ENCODE assay signal across 8 mouse cellular contexts in the genomic region with DNA sequence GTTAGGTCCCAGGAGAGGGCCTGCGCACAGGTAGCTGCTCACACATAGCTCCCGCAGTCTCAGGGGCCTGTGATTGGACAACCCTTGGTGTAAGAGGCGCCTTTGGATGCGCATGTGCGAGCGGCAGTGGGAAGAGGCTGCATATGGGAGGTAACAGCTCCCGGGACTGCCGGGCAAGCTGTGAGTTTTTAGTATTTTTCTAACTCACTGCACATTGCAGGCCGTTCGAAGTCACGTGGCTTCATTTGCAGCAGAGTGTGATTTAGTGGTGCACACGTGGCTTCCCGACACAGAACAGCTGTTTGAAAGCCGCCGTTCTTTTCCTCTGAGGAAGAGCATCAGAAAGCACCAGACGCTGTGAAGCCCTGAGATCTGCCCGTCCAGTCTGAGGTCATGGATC.
DNase-seq lines count a peak whose midpoint lies in the region; ATAC-seq lines count a peak whose summit lies in the region.

No protein-coding gene starts in this region.

- DNase-seq in midbrain, embryonic 10.5 days (ENCODE audit: low spot score) = no peak
- peak; percentile 13 for DNase-seq in left cerebral cortex, postnatal 4 days
- peak; percentile 16 for DNase-seq in right cerebral cortex, postnatal 4 days
- no peak for DNase-seq in spleen, adult 18-20 months
- DNase-seq in urinary bladder, adult 2 months (ENCODE audit: low spot score) = no peak

- H3K36me3 ChIP-seq in midbrain, embryonic 13.5 days = no peaks in the 10 kb centered on the region
- H3K36me3 ChIP-seq in midbrain, embryonic 10.5 days = no peaks in the 10 kb centered on the region
- no peaks in the 10 kb centered on the region for H3K36me3 ChIP-seq in intestine, embryonic 16.5 days (ENCODE audit: control insufficient read depth, insufficient read depth, low read length)

- H3K4me1 ChIP-seq in midbrain, embryonic 13.5 days (replicated peaks) = peaks cover 4% of the 10 kb centered on the region; the same call in 1 of the 2 replicates
- H3K4me1 ChIP-seq in midbrain, embryonic 10.5 days = 0 out of 2 replicates have a peak, but pooled peaks cover 6% of the 10 kb centered on the region
- peaks cover 6% of the 10 kb centered on the region; the same call in 1 of the 2 replicates for H3K4me1 ChIP-seq in intestine, embryonic 16.5 days (ENCODE audit: control insufficient read depth, insufficient read depth, low read length)

- H3K4me2 ChIP-seq in midbrain, embryonic 13.5 days (replicated peaks) = no peak overlapping the region
- H3K4me2 ChIP-seq in intestine, embryonic 16.5 days (ENCODE audit: low read depth, low read length) = no peak overlapping the region

- 0 out of 2 replicates have a peak, but pooled peaks have one; percentile 17 for ATAC-seq in midbrain, embryonic 13.5 days
- peak; percentile 48; the same call in 1 of the 2 replicates for ATAC-seq in intestine, embryonic 16.5 days
- no peak for ATAC-seq in activated CD4-positive, CD25-positive, alpha-beta regulatory T cell, adult 4 months

- no peaks in the 10 kb centered on the region for H3K9me3 ChIP-seq in midbrain, embryonic 13.5 days
- no peaks in the 10 kb centered on the region for H3K9me3 ChIP-seq in midbrain, embryonic 10.5 days (replicated peaks)
- H3K9me3 ChIP-seq in intestine, embryonic 16.5 days (ENCODE audit: control insufficient read depth, low read length) = no peaks in the 10 kb centered on the region

- intact Hi-C loops in left cerebral cortex, postnatal 4 days (cut with DNase I) = no loop called here

- no peak overlapping the region for H3K9ac ChIP-seq in midbrain, embryonic 13.5 days (replicated peaks)
- no peak overlapping the region for H3K9ac ChIP-seq in intestine, embryonic 16.5 days (ENCODE audit: low read depth, low read length)

- H3K4me3 ChIP-seq in midbrain, embryonic 13.5 days (replicated peaks) = no peak overlapping the region
- H3K4me3 ChIP-seq in midbrain, embryonic 10.5 days = no peak overlapping the region
- no peak overlapping the region for H3K4me3 ChIP-seq in intestine, embryonic 16.5 days (ENCODE audit: low read length)

- WGBS in midbrain, embryonic 13.5 days = 79% methylated on average over 17 of the region's 17 CpGs
- 86% methylated on average over 17 of the region's 17 CpGs for WGBS in midbrain, embryonic 10.5 days
- WGBS in intestine, embryonic 16.5 days = 61% methylated on average over 17 of the region's 17 CpGs

- no peaks in the 10 kb centered on the region for H3K27me3 ChIP-seq in midbrain, embryonic 13.5 days
- H3K27me3 ChIP-seq in midbrain, embryonic 10.5 days (ENCODE audit: low read depth, poor library complexity, severe bottlenecking) = no peaks in the 10 kb centered on the region
- no peaks in the 10 kb centered on the region for H3K27me3 ChIP-seq in intestine, embryonic 16.5 days (replicated peaks; ENCODE audit: control insufficient read depth, insufficient read depth, low read length)

- no peak overlapping the region for H3K27ac ChIP-seq in midbrain, embryonic 13.5 days
- no peak overlapping the region for H3K27ac ChIP-seq in midbrain, embryonic 10.5 days (replicated peaks)
- H3K27ac ChIP-seq in intestine, embryonic 16.5 days (ENCODE audit: low read length) = no peak overlapping the region

Comparison
In these comparisons a context has a peak if more than half of its experiments do, and no peak if none do; other contexts are left out.
1. DNase-seq: peak in left cerebral cortex, postnatal 4 days (single experiment) and right cerebral cortex, postnatal 4 days (single experiment); none in midbrain, embryonic 10.5 days (single experiment), spleen, adult 18-20 months (0 of 2) and urinary bladder, adult 2 months (single experiment).